Mouse (Mus musculus) C2C12 (cell line): Measurements from ENCODE around the gene Cit.

Source experiments
- CEBPB ChIP-seq: IDR thresholded peaks from one replicate; pipeline ENCODE4 v1.6.1; 2011; ENCODE audit warnings: low read depth, mild to moderate bottlenecking, control low read depth, moderate library complexity
- CTCF ChIP-seq: IDR thresholded peaks from one replicate; pipeline ENCODE4 v1.5.1; 2011; ENCODE audit not compliant: control insufficient read depth, insufficient read depth, insufficient read length
- FOSL1 ChIP-seq: IDR thresholded peaks from one replicate; pipeline ENCODE4 v1.8.0; 2011; ENCODE audit warnings: mild to moderate bottlenecking, low read length; ENCODE audit not compliant: poor library complexity, insufficient read depth, severe bottlenecking
- MAX ChIP-seq: IDR thresholded peaks from one replicate; pipeline ENCODE4 v1.6.1; 2011; ENCODE audit warnings: mild to moderate bottlenecking, control low read depth
- MYOD1 ChIP-seq: IDR thresholded peaks from one replicate; pipeline ENCODE4 v1.6.1; 2011; ENCODE audit warnings: low read depth; ENCODE audit not compliant: control insufficient read depth, insufficient read length
- USF1 ChIP-seq: IDR thresholded peaks from one replicate; pipeline ENCODE4 v1.6.1; 2011; ENCODE audit warnings: low read depth, mild to moderate bottlenecking, control low read depth, moderate library complexity

- TF ChIP-seq MYOD1: no peak
- TF ChIP-seq MAX: no peak
- TF ChIP-seq CTCF: no peak
- no peak for TF ChIP-seq USF1
- TF ChIP-seq CEBPB: no peak
- TF ChIP-seq FOSL1: no peak
These were observed 166.6 kb downstream of the Cit start for GRCm38 (mm10) chr5:116011700-116012099.
